Mouse (Mus musculus) 416B (cell line): Measurements from ENCODE around the gene Fancc.
A peak's percentile ranks its signal among the peaks of the same experiment; 100 is the strongest.

Experiments used
- DNase-seq: peaks from one replicate; pipeline ENCODE4 v3.0.0; 2011; ENCODE audit warnings: low read depth

Fancc gene

DNA sequence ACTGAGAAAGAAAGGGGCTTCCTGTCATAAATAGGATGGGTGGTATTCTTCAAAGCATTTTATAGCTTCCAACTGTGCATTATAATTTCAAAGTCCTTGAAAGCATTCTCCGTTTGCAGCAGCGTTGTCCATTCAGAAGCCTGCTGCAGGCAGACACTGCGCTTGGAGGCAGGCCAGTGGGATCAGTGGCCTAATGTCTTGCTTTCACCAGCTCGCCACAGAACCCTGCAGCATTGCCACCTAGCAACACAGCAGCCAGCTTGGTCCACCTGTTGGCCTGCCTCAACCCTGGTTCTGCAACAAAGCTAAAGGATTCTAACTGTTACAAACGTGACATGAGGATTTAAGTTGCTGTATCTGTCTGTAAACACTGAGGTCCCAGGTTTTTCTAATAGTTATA is 207.4 kb downstream of the Fancc start:
- DNase-seq: no peak

DNA sequence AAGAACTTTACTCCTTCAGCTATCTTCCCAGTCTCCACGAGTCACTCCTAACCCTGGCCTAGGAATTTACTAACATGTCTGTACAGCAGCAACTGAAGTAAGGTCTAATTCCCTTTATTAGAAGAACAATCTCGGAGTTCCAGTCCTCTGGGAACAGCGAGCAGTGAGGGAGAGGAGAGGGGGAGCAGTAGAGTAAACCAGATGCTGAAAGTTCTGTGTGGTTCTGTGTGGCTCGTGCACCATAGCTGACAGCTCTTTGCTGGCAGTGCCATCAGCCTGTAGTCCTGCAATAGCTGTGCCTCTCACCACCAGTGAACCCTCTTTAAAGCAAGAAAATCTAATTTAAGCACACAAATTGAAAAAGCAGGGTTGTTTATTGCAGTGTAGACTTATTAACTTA is 207.9 kb downstream of the Fancc start:
- no peak for DNase-seq

DNA sequence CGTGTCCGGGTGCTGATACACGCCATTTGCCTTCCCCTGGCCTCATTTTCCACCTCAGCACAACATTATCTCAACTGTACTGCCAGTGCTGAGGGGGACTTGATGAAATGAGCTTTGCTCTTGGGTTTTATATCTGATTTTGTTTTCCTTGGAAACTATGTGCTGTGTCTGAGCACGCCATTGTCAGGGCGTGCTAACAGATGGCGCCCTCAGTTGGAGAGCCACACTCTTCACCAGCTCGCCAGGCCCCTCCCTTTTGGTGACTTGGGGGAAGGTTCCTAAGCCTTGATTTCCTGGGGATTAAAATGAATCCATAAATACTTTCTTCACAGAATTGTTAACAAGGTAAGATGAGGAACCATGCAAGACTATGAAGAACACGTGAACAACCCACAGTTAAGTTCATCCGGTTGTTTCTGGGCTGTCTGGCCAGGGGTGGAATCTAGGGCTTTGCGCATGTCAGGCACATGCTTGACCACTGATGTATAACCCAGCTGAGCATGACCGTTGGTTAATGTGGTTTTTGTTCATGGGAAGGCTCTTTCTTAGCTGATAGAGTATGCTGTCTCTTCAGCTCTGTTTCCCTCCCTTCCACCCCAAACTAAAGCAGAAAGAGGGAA is 210.5 kb downstream of the Fancc start:
- DNase-seq: no peak

DNA sequence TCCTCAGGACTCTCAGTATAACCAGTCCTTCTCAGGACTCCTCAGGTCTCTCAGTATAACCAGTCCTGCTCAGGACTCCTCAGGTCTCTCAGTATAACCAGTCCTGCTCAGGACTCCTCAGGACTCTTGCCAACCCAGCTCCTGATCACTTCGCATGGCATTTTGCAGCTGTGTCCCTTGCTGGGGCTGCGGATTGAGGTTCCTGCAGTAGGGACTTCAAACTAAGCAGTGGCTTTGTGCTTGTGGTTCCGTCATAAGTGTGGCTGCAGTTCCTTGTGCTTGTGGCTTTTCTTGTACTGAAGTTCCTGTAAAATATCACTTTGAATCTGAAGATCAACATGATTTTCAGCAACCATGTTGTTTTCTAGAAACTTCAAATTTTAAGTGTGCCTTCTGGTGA is 212.3 kb downstream of the Fancc start:
- DNase-seq: no peak

DNA sequence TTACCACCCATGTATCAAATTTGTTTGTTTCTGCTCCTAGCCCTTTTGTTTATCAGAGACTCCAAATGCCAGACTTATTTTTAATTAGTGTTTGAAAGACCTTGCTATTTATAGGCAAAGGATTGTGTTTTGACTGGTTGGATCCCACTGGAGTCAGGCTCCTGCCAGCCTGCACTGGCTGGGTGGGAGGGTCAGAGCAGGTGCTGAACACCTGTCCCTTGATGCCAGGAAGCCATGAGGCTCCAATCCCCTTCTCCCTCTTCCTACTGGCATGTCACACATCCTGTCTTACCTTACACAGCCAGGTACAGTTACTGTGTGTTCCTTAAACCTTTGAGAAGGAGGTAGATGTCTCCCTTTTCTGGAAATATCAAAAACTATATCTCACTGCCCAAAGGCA is 213.8 kb downstream of the Fancc start:
- no peak for DNase-seq

DNA sequence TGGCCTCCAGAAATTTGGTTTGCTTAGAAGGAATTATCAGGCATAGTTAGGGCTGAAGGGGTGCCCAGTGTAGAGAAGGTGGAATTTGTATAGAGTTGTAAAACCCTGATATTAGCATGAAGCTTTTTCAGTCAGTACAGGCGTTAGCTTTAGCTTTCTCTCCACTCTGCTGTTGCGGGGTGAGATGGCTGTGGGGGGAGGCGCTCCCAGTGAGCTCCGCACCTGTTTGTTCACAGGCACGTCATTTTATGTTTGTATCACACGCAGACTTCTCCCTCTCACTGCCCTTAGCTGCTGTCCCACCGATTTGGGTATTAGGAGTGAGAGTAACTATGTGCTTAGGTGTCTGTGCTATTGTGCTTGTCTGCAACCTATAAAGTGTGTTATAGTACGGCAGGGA is 215.9 kb downstream of the Fancc start:
- no peak for DNase-seq

DNA sequence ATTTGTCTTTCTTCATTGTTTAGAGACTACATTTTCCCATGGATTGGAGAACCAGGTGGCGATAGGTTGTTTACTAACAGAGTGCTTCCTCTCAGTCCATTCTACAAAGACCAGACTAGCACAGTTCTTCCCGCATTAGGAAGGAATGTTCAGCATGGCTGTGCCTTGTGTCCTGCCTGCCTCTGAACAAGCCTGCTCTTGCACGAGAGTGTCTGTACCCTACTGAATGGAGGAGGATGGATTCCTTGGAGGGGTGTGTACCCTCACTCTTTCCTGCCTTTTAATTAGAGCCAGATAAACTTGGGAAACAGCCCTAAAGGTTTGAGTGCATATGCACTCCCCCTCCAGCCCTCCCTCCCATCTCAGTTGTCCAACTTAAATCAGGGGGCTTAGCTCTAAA is 216.7 kb downstream of the Fancc start:
- no peak for DNase-seq

DNA sequence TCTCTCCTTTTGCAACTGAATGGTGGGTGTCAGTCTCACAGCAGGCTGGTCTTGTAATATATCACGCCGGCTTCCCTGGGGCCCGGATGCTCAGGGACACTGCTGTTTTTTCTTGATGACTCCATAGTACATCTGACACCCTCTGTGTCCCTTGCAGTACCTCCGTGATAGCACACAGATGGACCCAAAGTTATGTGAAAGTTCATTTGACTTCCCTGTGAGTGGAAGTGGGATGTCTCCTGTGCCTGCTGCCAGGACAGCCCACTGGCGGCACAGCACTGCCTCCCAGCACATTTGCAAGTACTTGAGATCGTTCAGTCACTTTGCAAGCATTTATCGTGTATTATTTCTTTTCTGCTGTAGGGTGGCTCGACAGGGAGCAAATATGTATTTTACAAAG is 217.3 kb downstream of the Fancc start:
- no peak for DNase-seq

DNA sequence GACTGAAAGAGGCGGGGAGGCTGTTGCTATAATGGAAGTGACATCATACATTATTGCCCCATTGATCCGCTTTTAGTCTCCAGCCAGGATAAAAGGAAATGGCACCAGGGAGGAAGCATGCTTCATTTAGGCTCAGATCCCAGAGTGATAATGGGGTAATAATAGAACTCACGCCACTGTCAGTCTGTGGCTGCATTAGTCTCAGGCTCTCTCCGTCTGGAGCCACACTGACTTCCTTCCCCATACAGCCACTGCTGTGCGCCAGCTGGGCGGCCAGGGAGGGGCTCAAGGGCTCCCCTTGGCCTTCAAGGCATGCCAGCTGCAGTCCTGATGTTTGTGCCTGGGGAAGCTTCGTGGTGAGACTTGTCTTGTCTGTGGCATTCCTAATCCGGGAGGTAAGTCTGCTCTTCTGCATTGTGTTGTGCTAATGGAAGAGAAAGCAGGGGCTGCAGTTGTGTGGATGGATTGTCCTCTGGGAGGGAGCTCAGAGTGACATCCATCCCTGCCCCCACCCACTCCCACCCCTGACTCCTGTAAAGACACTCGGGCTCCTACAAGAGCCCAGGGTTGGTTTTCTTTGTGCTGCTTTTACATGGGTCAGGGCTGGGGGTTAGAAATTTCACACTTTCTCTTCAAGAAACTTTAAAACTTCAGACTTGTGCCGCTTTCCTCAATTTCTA is 218.1 kb downstream of the Fancc start:
- DNase-seq: peak; percentile 91

DNA sequence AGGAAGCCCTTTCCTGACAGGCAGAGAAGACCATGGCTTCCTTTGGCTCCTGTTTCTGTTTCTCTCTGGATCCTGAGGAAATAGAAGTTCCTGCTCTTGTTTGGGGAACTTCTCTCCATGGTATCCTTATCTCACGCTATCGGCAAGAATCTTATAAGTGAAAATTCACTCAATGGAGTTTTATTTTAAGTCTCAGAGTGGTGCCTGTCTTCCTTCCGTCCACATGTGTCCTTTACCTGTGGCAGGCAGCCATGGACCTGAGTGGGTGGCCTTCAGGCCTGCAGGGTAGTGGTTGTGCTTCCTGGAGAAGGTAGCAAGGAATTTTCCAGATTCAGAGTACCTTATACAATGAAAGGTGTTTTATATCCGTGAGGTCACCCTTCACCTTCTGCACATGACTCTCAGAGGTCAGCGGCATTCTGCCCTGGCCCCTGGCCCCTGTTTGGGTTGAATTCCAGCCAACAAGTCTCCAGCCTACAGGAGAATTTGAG is 218.9 kb downstream of the Fancc start:
- DNase-seq: no peak

DNA sequence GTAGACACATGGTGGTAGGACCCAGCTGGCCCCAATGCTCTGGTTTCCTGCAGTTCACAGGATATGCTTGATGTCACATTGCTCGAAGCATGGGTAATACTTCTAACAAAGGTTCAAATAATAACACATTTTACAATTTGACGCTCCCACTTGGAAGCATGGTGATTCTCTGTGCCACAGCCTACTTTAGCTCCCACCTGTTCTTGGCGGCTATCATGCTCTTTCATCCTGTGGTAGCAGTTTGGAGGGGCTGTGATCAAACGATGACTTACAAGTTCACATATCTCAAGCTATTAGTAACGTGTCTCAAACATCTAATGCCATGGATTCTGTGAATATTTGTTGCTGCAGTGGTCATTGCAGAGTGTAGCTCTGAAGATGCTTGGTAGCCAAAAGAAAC is 219.8 kb downstream of the Fancc start:
- no peak for DNase-seq

DNA sequence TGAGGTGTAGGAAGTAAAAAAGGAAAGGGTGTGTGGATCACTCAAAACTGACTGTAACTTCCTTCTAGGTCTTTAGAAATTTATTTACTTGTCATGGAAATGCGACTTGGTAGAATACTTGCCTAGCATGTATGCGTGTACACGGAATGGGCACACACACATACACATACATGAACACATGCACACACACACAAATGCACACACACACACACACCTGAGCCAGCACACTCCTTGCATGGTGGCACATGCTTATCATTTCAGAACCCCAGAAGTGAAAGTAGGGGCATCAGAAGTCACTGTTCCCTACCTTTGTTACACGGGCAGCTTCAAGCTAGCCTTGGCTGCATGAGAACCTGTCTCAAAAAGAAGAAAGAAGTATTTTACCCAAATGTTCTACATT is 220.7 kb downstream of the Fancc start:
- no peak for DNase-seq

DNA sequence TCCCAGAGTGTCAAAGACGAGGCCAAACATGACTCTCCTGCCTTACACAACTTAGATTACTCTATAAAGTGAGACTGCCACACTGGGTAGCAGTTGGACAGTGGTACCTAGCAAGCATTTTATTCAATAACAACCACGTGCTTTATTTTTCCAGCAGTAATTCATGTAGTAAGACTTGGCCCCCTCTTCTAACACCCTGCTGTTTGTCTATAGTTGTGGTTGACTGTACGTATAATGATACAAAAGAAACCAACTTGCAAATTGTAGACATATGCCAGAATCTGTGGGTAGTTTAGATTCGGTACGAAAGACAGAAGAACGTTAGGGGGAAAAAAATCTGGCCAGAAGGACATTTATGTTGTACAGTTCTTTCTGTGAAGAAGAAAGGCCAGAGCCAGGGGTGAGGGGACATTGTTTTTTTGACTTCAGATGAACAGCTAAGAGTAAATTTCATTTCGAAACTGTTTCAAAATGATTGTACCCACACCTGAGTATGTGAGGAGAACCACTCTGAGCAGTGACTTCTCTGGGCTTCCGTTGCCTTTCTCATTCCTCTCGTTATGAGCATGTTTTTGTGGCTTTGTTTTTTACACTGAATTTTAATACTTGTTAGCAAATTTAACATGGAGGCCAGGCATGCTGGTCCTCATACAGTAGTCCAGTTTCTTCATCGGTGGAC is 222.5 kb downstream of the Fancc start:
- DNase-seq: no peak

DNA sequence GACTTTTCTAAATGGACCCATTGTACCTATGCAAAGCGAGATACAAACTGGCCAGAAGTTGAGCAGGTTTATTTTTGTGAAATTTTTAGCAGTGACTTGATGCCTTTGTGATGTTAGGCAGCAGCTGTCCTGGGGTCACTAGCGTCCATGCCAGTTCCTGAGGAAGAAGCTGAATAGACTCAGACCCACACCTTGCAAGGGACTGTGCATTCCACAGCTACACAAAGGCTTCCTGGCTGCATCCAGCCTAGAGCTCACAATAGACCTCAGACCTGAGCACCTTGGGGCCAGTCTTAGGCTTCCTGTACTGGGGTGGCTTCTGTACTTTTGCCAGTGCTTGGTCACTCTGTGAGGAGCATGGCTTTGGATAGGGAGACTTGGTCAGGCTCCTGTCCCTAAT is 223.2 kb downstream of the Fancc start:
- no peak for DNase-seq

DNA sequence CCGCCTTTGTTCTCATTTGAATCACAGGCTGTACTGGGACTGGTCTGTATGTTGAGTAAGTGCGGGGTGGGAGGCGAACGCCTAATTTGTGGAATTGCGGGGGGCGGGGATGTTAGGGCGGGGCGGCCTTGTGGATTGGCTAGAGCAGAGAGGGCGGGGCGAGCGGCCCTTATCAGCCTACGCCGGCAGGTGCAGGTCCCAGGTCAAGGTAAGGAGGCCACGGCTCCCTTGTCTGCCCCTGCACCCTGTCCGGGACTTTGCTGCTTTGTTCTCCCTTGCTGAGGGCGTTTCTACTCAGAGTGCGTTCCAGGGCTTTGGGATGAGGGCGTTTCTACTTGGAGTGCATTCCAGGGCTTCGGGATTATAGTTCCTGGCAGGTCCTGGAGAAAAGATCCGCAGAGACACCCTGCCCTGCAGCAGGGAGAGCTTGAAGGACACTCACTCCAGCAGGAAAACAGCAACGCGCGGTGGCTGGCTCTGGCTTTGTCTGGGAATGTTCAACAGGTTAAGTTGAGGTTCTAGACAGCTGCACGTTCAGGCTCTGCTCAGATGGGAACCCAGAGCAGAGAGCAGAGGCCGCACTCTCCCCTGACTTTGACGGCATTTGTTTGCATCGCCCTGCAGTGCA is 224.4 kb downstream of the Fancc start:
- no peak for DNase-seq

DNA sequence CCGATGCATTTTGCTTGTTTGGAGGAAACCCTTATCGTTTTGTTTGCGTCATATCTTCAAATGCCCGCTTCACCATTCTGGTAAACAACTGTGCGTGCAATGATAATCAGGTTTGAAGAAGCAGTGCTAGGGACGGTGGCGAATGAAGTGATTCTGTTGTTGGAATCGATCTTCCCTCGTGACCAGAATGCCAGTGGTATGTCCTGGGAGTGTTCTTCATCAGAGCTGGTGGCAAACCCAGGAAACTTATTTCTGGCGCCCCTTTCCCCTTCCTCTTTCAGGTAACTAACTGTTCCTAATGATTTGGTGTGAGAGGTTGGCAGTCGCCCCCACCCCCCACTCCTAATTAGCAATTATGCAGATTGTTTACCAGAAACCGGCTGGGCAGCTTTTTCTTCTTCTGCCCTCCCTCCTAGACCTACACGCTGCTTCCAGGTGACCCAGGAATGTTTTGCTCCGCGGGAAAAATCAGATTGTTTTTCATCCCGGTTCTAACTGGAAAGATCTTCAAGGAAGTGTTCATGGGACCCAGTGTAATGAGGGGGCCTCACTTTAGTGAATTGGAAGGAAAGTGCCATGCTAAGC is 225.0 kb downstream of the Fancc start:
- DNase-seq: no peak

DNA sequence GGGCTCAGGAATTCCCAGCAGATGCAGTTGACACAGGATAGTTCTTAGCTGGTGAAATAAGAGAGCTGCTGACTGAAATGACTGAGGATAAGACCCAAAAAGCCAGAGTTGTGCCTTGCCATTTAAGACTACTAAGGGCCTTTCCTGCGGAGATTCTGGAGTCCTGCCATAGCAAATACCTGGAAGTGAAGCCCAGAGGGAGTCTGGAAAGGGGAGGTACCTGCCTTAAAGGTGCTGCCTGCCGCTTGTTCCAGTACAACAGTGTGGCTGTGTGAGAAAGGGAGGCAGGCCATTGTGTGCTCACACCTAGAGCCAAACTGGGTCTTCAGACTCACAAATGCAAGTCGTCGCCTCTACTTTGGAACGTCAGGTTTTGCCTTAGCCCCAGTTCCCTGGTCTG is 226.9 kb downstream of the Fancc start:
- no peak for DNase-seq

DNA sequence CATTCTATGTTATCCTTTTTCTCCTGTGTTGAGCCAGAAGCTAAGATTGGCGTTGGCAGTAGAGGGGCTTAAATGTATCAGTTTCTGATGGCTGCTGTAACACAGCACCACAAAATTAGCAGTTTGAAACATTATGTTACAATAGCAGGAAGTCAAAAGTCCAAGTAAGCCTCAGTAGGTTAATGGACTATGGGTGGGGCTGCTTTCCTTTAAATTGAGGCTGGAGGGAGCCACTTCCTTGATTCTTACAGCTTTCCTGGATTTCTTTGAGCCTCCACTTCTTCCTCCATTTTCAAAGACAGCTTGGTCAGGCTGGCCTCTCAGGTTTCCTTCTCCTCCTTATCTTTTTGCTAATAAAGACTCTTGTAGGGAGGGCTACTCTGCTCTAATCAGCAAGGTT is 228.3 kb downstream of the Fancc start:
- DNase-seq: no peak

DNA sequence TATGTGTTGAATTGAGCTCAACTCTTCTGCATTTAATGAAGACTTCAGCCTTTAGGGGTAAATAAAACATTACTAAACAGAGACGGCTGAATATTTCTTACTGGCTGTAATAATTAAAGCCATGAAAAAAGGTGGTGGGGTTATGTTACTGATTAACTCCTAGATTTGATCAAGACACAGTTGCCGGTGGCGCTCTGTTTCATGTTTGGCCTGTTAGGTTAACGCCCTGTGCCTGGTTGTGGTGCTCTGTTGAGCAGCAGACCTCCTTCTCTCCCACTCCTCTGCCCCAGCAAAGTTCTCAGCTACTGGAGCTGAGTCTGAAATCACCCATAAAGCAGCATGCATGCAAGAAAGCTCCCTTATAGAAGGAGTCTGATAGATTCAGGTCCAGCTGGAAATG is 228.7 kb downstream of the Fancc start:
- DNase-seq: no peak

DNA sequence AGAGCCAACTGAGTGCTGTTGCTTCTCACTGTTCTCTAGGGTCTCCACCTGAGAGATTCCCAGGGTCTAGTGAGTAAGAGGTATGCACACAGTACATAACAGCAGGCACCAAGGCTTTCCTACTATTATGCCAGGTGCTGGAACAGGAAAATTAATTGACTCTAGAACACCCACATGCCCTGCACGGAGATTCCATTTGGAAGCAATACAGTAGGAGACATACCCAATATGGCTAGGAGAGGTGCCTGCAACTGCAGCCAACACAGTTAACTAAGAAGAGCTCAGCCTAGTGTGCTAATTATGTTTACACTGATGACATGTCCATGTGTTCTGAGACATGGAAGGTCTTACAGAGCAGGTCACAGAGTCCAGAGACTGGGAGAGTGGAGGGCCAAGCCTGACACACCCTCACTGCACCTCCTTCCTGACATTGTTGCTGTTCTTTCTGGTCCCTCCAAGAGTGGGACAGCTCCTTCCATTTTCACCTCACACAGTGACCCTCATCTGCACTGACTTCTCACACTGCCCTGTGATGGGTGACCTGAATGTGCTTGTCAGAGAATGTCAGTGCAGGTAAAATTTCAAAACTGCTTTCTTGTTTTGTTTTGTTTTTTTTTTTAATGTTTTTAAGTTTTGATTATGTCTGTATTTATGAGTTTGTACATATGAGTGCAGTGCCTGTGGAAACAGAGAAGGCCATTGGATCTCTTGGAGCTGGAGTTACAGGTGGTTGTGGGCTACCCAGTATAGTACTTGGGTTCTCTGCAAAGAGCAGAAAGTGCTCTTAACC is 234.7 kb downstream of the Fancc start:
- DNase-seq: no peak

DNA sequence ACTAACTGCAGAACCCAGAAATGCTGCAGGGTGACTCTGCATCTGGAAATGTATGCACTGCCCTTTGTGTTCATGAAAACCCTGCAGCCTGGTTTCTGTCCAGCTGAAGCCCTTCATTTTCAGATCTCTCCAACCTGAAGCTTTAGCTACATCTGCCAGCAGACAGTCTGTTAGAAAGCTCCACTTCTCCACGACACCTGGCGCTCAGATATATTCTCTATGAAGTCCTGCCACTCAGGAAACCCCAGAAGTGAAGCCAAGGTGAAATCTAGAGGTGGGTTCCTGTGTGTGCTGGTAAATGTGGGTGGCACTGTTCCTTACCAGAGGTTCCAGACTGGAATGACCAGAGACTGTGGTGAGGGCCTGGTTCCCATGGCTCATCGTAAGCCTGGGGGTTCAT is 235.4 kb downstream of the Fancc start:
- DNase-seq: no peak
